Mouse (Mus musculus) heart, embryonic 12.5 days (tissue): ENCODE data around the gene Inpp5k. TPM values are rescaled to one million over a fixed set of nuclear protein-coding genes. Genes with fewer than 3 reads are reported as not detected.
"Not testable (repeated sequence)": the region's sequence is repeated elsewhere in the genome, so short reads cannot be mapped to it uniquely, and the experiment has no call there.

Experiments
- ATAC-seq: fragments of 200-750 bp; cut with Nextera tagmentation; 2 replicates; pipeline ENCODE4 v1.8.0; 2017; ENCODE audit warnings: moderate TSS enrichment, moderate library complexity; ENCODE audit not compliant: insufficient number of reproducible peaks, low FRiP score
- H3K27ac ChIP-seq: fragments of 300-500 bp; sonication (generic); 2 replicates; pipeline ENCODE4 v1.5.1; 2016; ENCODE audit warnings: mild to moderate bottlenecking, moderate library complexity; ENCODE audit not compliant: poor library complexity, severe bottlenecking
- H3K27me3 ChIP-seq: fragments of 300-500 bp; sonication (generic); replicated peaks from 2 replicates; pipeline ENCODE4 v1.6.1; 2016; ENCODE audit warnings: mild to moderate bottlenecking, moderate library complexity
- H3K36me3 ChIP-seq: fragments of 300-500 bp; sonication (generic); 2 replicates; pipeline ENCODE4 v1.6.1; 2016; ENCODE audit warnings: mild to moderate bottlenecking, moderate library complexity
- H3K4me1 ChIP-seq: fragments of 300-500 bp; sonication (generic); replicated peaks from 2 replicates; pipeline ENCODE4 v1.6.1; 2016; ENCODE audit warnings: mild to moderate bottlenecking
- H3K4me2 ChIP-seq: fragments of 300-500 bp; sonication (generic); 2 replicates; pipeline ENCODE4 v1.6.1; 2016; ENCODE audit warnings: mild to moderate bottlenecking, moderate library complexity
- H3K4me3 ChIP-seq: fragments of 300-500 bp; sonication (generic); 2 replicates; pipeline ENCODE4 v1.5.1; 2016; ENCODE audit warnings: mild to moderate bottlenecking
- H3K9ac ChIP-seq: fragments of 300-500 bp; sonication (generic); 2 replicates; pipeline ENCODE4 v1.6.1; 2016; ENCODE audit warnings: mild to moderate bottlenecking, moderate library complexity
- H3K9me3 ChIP-seq: fragments of 300-500 bp; sonication (generic); replicated peaks from 2 replicates; pipeline ENCODE4 v1.6.1; 2016; ENCODE audit warnings: mild to moderate bottlenecking, moderate library complexity
- WGBS: fragments of 180-500 bp; shearing (Covaris S2); methylation state at CpG from one replicate; pipeline ENCODE4 v1.1.7; 2016; 5-methylcytosine and 5-hydroxymethylcytosine counted together
- polyA plus RNA-seq: library from polyadenylated mRNA; unstranded; fragments of >200 nt; fragmentation: Nextera tagmentation; extraction: Ambion mirVana; gene quantifications from 2 replicates; pipeline ENCODE4 v1.2.1, GENCODE M21; 2016

The Inpp5k gene
- polyA plus RNA-seq, 1 experiment from 2014 or later, result 17.3 TPM

DNA sequence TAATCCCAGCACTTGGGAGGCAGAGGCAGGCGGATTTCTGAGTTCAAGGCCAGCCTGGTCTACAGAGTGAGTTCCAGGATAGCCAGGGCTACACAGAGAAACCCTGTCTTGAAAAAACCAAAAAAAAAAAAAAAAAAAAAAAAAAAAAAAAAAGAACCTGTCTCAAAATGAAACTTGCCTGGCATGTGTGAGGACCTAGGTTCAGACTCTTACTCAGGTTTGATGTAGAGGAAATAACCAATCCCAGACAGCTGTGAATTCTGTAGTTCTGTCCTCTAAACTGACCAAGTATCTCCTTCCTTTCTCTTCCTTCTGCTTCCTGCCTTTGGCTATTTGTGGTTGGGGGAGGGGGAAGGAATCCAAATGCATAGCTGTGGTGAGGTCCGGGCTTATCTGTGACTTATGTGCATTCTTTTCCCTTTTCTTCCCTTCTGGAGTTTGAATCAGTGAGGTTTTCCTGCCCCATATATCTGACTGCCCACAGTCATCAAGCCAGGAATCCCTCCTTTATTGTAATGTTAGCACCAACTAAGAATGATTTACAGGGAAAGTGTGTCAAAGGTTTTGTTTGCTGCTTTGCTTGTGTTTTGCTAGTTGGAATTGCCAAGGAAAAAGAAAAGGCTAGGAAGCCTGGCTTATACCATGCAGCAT is 56.7 kb downstream of the Inpp5k start:
- Histone ChIP-seq H3K9ac (no peak overlapping the region), H3K27ac (peak overlapping the region; percentile 62; the same call in 1 of the 2 replicates), H3K36me3 (peaks cover 45% of the 10 kb centered on the region), H3K4me3 (no peak overlapping the region), H3K9me3 (no peaks in the 10 kb centered on the region), H3K4me2 (peak overlapping the region; percentile 16; the same call in 1 of the 2 replicates), H3K27me3 (no peaks in the 10 kb centered on the region), H3K4me1 (peaks cover 11% of the 10 kb centered on the region)
- 41% methylated on average over 2 of the region's 2 CpGs for WGBS
- ATAC-seq, result no peak

DNA sequence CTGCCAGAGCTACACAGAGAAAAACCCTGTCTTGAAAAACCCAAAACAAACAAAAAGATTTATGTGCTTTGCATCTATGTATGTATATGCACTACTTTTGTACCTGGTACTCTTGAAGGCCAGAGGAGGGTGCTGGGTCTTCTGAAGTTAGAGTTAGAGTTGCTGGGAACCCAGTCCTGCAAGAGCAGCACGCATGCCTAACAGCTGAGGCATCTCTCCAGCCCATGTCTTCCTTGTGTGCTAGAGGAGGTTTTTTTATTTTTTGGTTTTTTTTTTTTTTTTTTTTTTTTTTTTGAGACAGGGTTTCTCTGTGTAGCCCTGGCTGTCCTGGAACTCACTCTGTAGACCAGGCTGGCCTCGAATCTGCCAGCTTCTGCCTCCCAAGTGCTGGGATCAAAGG is 57.3 kb downstream of the Inpp5k start:
- Histone ChIP-seq H3K4me1 (peaks cover 11% of the 10 kb centered on the region), H3K36me3 (peaks cover 44% of the 10 kb centered on the region), H3K4me3 (no peak overlapping the region), H3K27me3 (no peaks in the 10 kb centered on the region), H3K4me2 (no peak overlapping the region), H3K27ac (peak overlapping the region; percentile 62; the same call in 1 of the 2 replicates), H3K9ac (no peak overlapping the region), H3K9me3 (no peaks in the 10 kb centered on the region)
- no peak for ATAC-seq
- WGBS, result 64% methylated on average over 2 of the region's 2 CpGs

DNA sequence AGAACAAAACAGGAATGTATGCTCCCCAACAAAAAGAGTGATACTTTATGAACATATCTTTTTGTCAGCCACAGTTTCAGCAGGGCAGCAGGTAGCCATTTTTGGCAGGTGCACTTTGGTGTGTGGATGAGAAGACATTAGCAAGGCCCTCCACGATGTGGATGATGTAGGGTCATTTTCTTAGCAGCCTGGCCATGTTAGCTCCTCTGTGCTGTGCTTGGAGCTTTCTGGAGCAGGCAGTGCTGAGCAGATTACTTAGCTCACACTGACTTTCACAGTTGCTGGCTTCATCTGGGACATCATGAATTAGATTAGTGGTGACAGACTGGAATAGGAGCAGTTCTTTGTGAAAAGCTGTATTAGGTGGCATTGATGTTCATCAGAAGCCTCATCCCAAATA is 59.2 kb downstream of the Inpp5k start:
- ATAC-seq, result no peak
- WGBS, result 85% methylated on average over 1 of the region's 1 CpGs
- no peak overlapping the region for H3K9ac ChIP-seq

DNA sequence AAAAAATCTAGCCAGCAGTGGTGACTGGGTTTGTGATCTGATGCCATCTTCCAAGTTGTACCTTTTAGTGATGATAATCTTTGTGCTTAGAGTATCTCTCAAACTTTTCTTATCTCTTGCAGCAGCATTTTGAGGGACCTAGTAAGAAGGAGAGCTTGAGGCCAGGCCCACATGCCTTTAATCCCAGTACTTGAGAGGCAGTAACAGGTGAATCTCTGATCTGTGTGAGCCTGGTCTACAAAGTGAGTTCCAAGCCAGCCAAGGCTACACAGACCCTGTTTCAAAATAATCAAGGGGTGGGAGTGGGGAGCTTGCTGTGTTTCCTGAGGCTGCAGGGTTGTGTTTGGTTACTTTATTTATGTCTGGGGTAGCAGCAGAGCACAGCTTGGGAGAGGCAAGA is 60.3 kb downstream of the Inpp5k start:
- no peak overlapping the region for H3K27ac ChIP-seq
- H3K4me1 ChIP-seq, result peaks cover 11% of the 10 kb centered on the region
- peaks cover 52% of the 10 kb centered on the region for H3K36me3 ChIP-seq
- H3K4me2 ChIP-seq, result no peak overlapping the region
- H3K9ac ChIP-seq, result no peak overlapping the region
- no peak for ATAC-seq
- no peaks in the 10 kb centered on the region for H3K27me3 ChIP-seq
- no peaks in the 10 kb centered on the region for H3K9me3 ChIP-seq
- no peak overlapping the region for H3K4me3 ChIP-seq

More for the DNA sequence above, 59.2 kb downstream of the Inpp5k start:
- H3K27me3 ChIP-seq, result no peaks in the 10 kb centered on the region
- no peak overlapping the region for H3K4me2 ChIP-seq
- H3K36me3 ChIP-seq, result peaks cover 47% of the 10 kb centered on the region
- peaks cover 11% of the 10 kb centered on the region for H3K4me1 ChIP-seq
- no peak overlapping the region for H3K4me3 ChIP-seq
- no peak overlapping the region for H3K27ac ChIP-seq
- H3K9me3 ChIP-seq, result no peaks in the 10 kb centered on the region

DNA sequence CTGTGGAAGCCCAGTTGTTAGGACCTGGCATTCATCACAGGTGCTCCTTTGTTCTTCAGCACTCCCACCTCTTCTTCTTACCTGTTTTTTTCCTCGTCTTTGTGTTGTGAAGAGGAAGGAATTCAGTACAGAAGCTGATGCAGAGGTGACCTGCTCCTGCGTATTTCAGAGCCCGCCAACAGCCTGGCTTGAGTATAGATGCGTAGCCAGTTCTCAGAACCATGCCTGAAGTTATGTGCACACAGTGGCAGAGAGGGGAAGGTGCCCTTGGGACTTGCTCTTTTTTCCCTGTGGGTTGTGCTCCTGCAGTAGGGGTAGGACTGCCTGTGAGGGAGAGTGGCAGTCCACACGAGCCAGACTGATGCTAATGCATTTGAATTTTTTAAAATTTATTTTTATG is 62.8 kb downstream of the Inpp5k start:
- Histone ChIP-seq H3K4me1 (no peaks in the 10 kb centered on the region), H3K9ac (no peak overlapping the region), H3K4me2 (no peak overlapping the region), H3K36me3 (peaks cover 76% of the 10 kb centered on the region), H3K27me3 (no peaks in the 10 kb centered on the region), H3K27ac (no peak overlapping the region), H3K4me3 (no peak overlapping the region), H3K9me3 (no peaks in the 10 kb centered on the region)
- WGBS, result 91% methylated on average over 5 of the region's 5 CpGs
- no peak for ATAC-seq

DNA sequence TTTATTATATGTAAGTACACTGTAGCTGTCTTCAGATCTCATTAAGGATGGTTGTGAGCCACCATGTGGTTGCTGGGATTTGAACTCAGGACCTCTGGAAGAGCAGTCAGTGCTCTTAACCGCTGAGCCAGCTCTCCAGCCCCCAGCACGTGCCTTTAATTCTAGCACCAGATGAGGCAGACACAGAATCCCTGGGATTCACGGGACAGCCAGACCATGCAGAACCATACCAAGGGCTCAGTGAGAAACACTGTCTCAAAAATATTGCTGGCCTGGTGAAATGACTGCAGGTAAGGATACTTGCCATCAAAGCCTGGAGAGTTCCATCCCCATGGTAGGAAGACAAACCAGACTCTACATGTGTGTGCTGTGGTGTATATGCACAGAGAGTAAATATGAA is 66.7 kb downstream of the Inpp5k start:
- not testable (repeated sequence) for H3K27ac ChIP-seq, ATAC-seq, H3K9me3 ChIP-seq, H3K27me3 ChIP-seq, H3K9ac ChIP-seq, H3K4me2 ChIP-seq, H3K4me3 ChIP-seq, H3K4me1 ChIP-seq
- peaks cover 83% of the 10 kb centered on the region for H3K36me3 ChIP-seq
- WGBS, result 96% methylated on average over 3 of the region's 3 CpGs

Other genes with a start within 250 kb of the Inpp5k start
- gene Serpinf1, start 208.3 kb upstream of the Inpp5k start, polyA plus RNA-seq, result 39.6 and 39.7 TPM in 2 replicates
- gene Serpinf2, start 191.4 kb upstream of the Inpp5k start, polyA plus RNA-seq, result 0.86 and 6.4 TPM in 2 replicates
- gene Wdr81, start 176.3 kb upstream of the Inpp5k start, polyA plus RNA-seq, result 5.6 and 5.7 TPM in 2 replicates
- gene Tlcd2, start 169.3 kb upstream of the Inpp5k start, polyA plus RNA-seq, result 12.7 and 13.1 TPM in 2 replicates
- 41.3 and 42.7 TPM in 2 replicates for gene Prpf8, start 144.2 kb upstream of the Inpp5k start, polyA plus RNA-seq
- 1.4 and 2.3 TPM in 2 replicates for gene Rilp, start 120.9 kb upstream of the Inpp5k start, polyA plus RNA-seq
- gene Scarf1, start 117.4 kb upstream of the Inpp5k start, polyA plus RNA-seq, result 12.3 and 13.8 TPM in 2 replicates
- gene Slc43a2, start 99.3 kb upstream of the Inpp5k start, polyA plus RNA-seq, result 4.1 and 4.3 TPM in 2 replicates
- gene Pitpna, start 42.9 kb upstream of the Inpp5k start, polyA plus RNA-seq, result 75.3 and 80.1 TPM in 2 replicates
- gene Myo1c, start 19.5 kb downstream of the Inpp5k start, polyA plus RNA-seq, result 72.3 and 76.7 TPM in 2 replicates
- gene Crk, start 48.3 kb downstream of the Inpp5k start, polyA plus RNA-seq, result 110 and 111 TPM in 2 replicates
- gene Ywhae, start 101.9 kb downstream of the Inpp5k start, polyA plus RNA-seq, result 842 and 863 TPM in 2 replicates
- 0.08 and 0.15 TPM in 2 replicates for gene Doc2b, start 165.1 kb downstream of the Inpp5k start, polyA plus RNA-seq